Mouse (Mus musculus) lung, postnatal 10 days (tissue): ENCODE data around the gene Prkar1b.
A peak's percentile ranks its signal among the peaks of the same experiment; 100 is the strongest.

ENCODE experiments used
- DNase-seq: peaks from one replicate; pipeline ENCODE4 v3.0.0; 2021

Gene Prkar1b

GRCm38 (mm10) chr5:139149681-139150602 is at the start of gene Prkar1b, which contains the start of gene Dnaaf5:
Gene Prkar1b (minus strand): TSS chr5:139150001.
Gene Dnaaf5 (plus strand): TSS chr5:139150223.
- DNase-seq: peak; percentile 98

- DNase-seq: no peak
Measured at GRCm38 (mm10) chr5:139199636-139199994, 49.8 kb upstream of the Prkar1b start.

DNA sequence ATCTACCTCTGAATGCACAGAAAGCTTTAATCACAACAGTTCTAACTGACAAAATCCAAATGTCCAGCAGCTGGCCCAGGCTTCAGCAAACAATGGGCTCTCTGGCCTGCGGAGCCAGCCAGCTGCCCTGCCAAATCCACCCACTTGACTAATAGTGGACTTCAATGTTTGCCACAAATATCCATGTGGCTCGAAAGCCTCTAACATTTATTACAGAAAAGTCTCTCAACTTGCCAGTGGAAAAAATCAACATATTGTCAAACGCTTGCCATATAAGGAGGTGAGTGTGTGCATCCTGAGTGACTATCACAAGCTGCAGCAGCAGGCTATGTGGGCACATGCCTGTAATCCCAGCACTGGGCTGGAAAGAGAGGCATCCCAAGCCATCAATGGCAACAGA is 49.0 kb upstream of the Prkar1b start:
- DNase-seq: peak; percentile 25

- no peak for DNase-seq
Measured at GRCm38 (mm10) chr5:139190958-139191357, 41.2 kb upstream of the Prkar1b start.

DNA sequence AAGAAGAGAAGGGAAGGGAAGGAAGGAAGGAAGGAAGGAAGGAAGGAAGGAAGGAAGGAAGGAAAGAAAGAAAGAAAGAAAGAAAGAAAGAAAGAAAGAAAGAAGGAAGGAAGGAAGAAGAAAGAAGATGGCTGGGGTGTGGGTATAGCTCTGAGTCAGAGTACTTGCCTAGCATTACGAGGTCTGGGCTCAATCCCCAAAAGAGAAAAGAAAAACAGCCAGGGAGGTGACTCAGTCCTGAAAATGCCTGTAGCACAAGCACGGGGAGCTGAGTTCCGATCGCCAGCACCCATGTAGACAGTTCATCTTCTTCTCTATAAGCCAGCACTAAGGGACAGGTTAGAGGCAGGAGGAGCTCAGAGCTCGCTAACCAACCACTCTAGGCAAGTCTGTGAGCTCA is 39.9 kb upstream of the Prkar1b start:
- no peak for DNase-seq

DNA sequence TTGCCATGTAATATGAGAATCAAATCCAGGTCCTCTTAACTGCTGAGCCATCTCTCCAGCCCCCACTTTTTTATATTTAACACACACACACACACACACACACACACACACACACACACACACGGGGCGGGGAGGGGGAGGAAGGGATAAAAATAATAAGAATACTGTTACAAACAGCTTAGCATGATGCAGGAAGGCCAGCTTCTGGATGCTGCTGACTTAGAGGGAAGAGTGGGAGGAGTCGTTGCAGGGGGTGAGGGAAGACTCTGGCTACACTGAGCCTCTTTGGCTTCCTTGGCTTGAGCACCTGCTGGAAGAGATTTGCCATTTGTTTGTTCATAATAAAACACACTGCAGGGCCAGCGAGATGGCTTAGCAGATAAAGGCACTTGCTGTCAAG is 35.1 kb upstream of the Prkar1b start:
- DNase-seq: no peak

- DNase-seq: no peak
Measured at GRCm38 (mm10) chr5:139183601-139184000, 33.8 kb upstream of the Prkar1b start.

DNA sequence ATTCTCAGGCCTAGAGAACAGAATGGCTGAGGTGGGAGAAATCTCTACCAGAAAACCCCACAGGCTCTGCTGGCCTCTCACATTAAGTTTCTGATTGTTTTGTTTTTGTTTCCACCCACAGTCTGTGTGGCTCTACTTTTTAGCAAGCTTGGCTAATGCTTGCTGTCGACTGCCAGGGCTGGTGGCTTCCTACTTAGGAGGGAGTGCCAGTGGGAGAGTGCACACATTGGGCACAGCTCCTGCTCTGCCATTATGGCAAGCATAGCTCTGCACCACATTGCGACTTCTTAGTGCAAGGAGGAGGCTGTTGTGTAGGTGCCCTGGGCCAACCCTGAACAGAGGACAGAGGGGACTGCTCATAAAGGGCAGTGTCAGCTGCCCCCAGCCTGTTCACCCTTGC is 33.3 kb upstream of the Prkar1b start:
- DNase-seq: no peak

DNA sequence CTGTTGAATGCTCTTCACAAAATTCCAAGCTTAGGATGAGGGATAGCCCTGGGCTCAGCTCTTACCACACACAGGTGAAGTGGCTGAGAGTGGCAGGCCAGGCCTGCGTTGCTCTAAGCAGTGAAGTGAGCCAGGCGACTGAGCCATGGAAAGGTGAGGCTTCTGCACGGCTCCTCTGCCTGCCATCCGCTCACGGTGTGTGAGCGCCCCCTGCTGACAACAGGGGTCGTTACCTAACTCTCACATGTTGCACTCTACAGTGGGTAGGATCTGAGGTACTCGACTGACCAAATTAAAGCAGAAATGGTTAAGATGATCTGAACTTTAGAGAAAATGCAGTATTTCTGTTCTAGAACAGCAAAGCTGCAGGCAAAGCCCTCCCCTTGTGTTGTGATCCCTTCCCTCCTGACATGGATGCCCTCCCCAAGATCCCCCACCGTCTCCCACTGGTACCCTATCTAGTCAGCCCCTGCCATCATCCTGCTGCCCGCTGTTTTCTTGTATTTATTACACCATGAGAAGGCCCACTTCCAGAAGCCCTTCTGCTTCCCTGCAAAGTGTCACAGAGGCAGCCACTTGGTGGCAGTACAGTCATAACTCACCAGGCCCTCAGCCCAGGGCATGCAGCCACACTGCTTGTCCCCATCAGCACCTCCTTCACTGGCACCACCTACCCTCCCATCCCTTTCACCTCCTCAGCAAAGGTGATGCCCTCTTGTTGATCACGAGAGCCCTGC is 29.3 kb upstream of the Prkar1b start:
- DNase-seq: peak; percentile 83

DNA sequence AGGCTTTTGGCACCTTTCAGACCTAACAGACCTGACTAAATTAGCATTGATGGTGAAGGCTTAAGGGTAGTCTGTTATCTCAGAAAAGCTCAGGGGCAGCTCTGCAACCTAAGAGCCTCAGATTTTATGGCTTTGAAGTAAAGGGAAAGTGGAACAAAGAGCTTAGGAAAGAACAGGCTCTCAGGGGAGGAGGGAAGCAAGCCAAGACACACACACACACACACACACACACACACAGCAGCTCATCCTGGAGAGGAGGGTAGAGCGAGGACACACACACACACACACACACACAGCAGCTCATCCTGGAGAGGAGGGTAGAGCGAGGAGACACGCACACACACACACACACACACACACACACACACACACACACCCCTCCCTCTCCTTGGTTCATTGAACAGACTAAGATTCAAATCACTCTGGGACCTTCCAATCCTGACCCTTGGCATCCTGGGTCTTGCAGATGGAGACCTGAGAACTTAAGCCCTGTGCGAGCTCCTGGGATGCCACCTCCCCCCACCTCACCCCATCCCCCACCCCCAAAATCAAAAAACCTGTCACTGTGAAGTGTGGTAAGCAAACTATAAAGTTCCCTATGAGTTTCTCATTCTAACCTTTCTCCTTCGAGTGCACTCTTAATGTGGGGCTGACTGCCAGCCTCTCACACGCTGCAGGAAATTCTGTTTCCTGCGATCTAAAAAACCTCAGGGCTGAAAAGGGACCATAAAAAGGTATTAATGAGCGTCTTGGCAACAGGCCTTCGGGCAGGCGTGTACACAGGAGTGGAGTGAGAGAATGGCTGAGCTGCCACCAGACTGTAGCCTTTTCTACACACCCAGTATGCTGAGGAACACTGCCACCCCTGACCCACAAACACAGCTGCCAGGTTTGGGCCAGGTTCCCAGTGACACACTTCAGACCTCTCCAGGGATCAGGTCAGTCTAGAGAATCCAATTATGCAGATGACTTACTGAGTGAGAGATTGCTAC is 25.1 kb upstream of the Prkar1b start:
- DNase-seq: peak; percentile 44

- no peak for DNase-seq
Measured at GRCm38 (mm10) chr5:139174141-139174540, 24.3 kb upstream of the Prkar1b start.

DNA sequence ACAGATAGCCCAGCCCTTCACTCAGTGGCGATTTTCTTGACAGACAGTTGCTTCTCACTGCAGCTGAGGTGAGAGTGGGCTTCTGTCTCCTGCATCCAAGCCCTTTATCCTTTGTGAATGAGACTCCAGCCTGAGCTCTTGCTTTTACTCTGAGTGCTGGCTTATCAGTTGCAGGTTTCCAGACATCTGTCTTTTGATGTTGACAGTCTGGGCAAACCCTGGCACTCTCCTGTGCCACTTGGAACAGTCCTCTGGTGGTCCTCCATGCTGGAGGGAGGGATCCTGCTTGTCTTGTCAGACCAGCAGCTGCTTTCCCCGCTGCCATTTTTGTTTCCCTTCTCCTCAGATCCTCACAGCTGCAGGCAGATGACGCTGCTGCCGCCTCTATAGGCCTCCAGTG is 22.1 kb upstream of the Prkar1b start:
- no peak for DNase-seq

DNA sequence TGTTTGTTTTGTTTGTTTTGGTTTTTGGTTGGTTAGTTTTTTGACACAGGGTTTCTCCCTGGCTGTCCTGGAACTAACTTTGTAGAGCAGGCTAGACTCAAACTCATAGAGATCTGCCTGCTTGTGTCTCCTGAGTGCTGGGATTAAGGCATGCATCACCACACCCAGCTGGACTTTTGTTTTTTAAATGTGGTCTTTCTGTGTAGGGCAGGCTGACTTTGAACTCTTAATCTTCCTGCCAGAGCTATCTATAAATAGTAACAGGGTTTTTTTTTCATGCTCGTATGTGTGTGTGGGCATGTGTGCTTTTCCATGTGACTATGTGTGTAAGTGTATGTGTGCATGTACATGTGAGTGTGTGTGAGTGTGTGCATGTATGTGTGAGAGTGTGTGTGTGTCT is 17.7 kb upstream of the Prkar1b start:
- DNase-seq: no peak

GRCm38 (mm10) chr5:139166781-139167361 is 17.1 kb upstream of the Prkar1b start:
- peak; percentile 18 for DNase-seq

- DNase-seq: no peak
Measured at GRCm38 (mm10) chr5:139161632-139162031, 11.8 kb upstream of the Prkar1b start.

- no peak for DNase-seq
Measured at GRCm38 (mm10) chr5:139160899-139161298, 11.1 kb upstream of the Prkar1b start.

DNA sequence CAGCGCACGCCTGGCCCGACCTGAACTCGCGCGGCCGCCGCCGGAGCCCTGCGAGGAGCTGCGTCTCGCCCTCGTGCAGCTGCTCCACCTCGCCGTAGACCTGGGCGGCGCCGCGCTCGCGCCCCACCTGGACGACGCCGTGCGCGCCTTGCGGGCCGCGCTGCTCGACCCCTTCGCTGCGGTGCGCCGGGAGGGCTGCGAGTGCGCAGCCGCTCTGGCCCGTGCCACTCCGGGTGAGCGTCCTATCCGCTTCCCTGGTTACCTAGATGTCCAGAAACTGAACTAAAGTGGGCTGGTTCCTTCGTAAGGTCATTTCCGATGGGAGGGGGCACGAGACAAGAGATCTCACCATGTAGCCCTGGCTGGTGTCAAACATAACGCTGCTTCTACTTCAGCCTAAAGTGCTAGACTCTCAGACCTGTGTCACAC is 816 bp upstream of the Prkar1b start:
- peak; percentile 30 for DNase-seq

DNA sequence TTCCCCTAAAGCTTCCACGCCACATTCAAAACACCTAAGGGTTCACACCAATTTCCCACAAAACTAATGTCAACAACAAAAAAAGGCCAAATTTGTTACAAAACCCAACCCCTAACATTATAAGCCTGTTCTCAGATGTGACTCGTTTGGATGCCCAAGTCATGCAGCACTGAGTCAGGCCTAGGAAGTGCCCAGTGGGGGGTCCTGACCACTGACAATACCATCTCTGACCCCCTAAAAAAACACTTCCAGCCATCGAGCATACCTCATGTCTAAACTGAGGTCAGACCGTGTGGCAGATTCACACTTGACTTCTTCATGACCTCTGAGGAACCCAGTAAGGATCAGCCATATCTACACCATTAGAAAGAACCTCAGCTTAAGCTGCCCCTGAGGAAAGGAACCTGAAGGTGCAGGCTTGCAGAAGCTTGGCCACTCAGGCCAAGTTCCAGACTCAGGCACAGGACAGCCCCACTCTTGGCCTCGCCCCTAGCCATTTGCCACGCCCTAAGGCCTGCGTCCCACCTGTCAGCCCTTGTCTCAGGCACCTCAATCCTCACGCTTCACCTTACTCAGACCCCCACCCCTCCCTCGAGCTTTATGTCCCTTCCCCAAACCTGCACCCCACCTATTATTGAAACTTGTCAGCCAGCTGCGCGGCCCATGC is 662 bp downstream of the Prkar1b start:
- DNase-seq: no peak

- peak; percentile 34 for DNase-seq
Measured at GRCm38 (mm10) chr5:139147178-139148078, 2.4 kb downstream of the Prkar1b start.

DNA sequence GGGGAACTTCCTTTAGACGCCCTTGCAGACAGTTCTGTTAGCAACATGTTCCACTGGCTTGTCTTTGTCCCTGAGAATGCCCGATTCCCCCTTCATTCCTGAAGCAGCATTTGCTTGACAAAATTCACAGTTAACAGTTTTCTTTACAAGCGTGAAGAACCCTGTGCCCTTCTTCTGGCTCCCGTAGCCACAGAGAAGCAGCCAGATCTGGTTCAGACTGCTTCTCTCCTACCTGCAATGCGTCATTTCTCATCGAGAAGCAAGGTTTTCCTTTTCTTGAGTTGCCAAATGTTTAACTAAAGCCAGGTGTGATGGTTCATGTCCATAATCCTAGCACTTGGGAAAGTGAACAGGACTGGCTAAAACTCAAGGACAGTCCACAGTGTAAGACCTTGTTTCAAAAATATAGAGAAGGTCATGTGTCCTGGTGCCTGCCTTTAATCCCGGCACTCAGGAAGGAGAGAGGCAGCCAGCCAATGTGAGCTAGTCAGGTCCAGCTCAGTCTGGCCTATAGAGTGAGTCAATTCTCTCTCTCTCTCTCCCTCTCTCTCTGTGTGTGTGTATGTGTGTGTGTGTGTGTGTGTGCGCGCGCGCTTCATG is 3.2 kb downstream of the Prkar1b start:
- DNase-seq: no peak
